Mouse (Mus musculus) frontal cortex, adult (tissue): ENCODE results near the gene Lrrc36.

ENCODE experiments used
- ATAC-seq: cut with Nextera tagmentation; 2 replicates; pipeline ENCODE4 v1.9.2; 2017; ENCODE audit warnings: mild to moderate bottlenecking, moderate library complexity, mixed read lengths; ENCODE audit not compliant: low TSS enrichment

Lrrc36 gene

DNA sequence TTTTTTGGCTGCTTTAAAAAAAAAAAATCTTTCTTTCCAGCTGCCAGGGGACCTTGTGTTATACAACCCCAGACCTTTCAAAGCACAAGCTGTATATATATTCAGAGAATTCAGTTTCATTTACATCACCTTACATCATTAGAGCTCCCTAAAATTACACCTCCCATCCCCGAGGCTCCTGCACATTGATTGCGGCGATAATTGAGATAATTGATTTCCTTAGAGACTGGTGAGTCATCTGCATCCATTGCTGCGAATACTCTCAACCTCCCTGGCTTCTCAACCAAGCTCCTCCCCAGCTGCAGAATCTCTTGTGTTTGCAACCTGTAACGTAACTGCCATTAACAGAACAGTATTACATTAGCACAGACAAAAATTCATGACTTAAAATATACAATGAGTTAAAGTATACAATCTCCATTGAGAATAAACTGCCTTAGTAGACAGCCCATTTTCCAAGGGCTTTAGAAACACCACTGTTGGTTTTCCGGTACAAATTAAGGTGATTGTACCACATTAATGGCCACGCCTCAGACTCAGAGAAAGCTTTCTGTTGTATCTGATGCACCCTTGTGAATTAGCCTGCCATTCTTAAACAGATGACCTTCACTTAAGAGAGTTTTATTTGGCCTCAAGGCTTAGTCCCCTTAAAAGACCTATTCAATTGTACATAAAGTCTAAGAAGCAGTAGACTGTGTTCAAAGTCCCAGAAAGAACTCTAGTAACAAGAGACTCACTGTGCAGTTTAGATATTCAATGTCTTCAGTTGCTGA is 18.6 kb downstream of the Lrrc36 start:
- ATAC-seq, result no peak

DNA sequence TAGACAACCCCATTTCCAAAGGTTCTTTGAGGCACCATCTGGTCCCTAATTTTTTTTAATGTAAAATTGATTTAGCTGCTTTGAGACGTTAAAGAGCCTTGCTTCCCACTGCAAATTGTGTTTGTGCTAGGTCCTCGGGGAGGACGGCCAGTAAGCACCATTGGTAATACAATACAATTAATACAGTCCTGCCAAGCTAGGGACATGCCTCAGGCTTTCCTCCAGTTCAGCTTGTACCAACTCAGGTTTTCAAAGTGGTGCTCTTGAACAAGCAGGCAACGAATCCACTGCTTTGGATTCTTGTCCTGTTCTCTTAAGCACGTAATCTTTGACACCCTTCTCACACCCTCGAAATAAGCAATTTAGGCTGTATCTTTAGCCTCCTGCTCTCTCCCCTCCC is 19.6 kb downstream of the Lrrc36 start:
- ATAC-seq, result no peak

DNA sequence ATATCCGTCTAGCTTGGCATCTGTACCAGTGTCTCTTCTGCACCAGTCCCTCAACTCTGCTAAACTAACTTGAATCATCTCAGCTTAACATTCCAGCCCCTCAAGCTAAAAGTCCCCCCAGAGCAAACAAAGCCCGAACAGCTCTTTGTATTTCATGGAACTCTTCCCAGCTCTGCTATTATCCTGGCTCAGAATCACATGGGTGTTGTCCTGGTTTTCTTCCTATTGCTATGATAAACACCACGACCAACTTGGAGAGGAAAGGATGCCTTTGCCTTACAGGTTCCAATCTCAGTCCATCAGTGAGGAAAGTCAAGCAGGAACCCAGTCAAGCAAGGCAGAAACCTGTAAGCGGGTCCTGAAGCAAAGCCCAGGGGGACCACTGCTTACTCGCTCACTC is 20.1 kb downstream of the Lrrc36 start:
- ATAC-seq, result no peak

DNA sequence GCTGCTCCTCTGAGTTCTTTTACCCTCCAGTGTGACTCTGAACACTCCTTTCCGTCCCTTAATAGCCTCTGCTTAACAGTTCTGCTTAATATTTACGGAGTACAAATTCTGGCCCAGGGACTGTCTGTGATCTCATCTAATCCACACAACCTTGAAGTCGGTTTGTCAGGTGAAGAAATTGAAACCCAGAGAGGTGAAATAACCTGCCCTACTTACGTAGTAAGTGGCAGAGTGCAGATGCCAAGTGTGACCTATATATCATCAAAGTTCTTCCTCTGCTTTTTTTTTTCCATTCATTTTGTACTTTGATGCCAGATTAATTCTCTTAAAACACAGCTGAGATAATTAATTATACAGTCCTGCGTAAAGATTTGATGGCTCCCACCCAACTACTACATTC is 20.8 kb downstream of the Lrrc36 start:
- ATAC-seq, result no peak

DNA sequence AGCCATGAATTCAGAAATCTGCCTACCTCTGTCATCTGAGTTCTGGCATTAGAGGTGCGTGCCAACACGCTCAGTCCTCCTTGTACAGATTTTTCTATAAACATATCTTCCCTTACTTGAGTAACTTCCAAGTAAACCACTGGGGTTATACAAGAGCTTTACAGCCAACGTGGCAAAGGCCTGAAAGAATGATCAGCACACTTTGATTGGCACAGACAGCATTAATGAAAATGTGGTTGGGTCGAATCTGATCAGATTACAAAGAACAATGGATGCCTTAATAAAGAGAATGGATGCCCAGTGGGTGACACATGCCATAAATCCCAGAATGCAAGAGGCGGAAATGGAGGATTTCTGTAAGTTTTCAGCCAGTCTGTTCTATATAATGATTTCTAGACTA is 22.8 kb downstream of the Lrrc36 start:
- no peak for ATAC-seq

DNA sequence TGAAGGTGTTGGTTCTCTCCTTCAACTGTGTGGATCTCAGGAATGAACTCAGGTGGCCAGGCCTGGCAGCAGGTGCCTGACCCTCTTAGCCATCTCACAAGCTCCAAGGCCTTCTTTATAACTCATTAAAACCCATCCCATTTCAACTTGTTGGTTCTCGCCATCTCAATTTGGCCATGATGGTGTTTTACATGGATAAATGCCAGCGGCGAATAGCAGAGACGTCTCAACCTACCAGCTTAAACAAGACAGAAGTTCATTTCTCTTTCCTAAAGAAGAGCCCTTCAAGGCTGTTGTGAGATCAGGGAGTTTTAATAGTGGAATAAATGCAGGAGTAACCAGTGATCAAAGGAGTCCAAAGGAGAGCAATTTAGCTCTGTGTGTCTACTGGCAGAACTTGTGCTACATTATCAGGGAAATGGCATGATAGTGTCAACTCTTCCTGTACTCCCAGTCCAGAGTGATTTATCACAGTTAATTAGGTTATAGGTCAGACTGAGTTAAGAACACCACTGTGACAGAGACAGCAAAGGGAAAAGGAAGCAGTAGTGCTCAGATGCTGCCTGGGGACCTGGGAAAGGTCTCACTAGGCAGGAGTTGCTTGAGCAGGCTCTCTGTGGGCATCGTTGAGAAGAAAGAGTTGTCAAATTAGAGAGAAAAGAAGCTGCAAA is 23.8 kb downstream of the Lrrc36 start:
- no peak for ATAC-seq

DNA sequence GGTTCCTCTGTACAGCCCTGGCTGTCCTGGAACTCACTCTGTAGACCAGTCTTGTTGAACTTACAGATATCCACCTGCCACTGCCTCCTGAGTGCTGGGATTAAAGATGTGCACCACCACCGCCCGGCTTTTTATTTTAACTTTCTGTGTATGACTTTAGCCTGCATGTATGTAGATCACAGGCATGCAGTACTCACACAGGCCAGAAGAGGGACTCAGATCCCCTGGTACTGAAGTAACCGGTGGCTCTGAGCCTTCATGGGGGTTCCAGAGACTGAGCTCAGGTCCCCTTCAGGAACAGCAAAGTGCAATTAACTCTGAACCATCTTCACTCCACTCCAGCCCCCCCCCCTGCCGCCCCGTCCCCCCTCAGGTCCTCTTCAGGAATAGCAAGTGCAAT is 25.5 kb downstream of the Lrrc36 start:
- no peak for ATAC-seq

DNA sequence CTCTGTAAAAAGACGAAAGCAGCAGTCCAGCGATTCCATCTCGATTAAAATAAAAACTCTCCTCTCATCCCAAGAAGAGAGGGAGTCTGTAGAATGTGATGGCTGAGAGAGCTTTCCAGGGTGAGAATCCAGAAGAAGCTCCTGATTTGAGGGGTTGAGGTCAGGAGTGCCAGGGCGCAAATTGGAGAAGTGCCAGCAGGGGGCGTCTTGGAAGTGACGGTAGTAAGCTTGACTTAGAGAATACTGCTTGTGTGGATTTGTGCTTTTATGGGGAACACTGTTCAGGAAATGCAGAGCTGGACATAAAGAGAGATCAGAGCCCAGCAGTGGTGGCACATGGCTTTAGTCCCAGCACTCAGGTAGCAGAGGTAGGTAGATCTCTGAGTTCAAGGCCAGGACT is 28.1 kb downstream of the Lrrc36 start:
- no peak for ATAC-seq

DNA sequence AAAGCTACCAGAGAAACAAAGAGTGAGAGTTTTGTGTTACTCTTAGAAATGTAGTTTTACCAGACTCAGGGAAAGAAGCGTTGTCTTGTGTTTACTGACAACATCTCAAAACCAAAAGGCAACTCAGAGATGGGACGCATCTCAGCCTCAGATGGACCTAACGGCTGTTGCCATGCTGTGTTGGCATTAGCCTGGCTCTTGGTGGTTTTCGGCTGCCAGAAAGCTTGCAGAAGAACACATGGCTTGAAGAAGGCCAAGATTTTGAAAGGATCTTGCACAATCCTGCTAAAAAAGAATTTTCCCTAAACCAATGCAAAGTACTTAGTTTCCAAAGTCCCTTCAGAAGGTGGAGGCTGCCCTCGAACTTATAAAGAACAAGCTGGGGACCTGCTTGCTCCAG is 29.3 kb downstream of the Lrrc36 start:
- no peak for ATAC-seq

DNA sequence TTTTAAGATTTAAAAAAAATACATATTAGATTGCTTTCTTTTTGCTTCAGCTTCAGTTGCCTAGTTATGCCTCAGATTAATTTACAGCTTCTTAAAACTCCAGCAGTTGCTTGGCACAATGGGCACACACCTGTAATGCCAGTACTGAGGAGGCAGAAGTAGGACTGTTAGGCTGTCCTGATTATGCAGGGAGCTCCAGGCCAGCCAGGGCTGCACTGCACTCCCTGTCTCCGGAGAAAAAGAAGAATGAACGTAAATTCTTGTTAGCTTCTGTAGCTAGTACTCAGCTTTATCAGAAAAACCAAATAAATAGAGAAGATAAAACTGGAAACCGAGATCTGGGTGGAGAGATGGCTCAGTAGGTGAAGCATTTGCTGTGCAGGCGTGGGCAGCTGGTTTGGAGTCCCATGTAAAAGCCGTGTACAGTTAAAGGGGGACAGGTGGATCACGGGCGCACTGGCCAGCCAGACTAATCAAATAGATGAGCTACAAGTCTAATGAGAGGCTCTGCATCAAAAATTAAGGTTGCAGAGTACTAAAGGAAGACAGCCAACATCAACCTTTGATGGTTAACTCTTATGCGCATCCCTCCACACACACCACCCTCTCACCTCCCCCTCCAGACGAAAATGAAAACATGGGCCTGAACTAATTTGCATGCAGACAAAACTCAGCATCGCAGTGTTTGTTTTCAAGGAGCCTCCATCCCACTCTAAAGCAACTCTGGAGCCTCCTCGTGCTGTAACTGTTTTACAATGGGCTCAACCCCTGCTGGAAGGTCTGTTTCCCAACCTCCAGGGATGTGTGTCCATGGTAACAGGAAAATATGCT is 32.1 kb downstream of the Lrrc36 start:
- ATAC-seq, result peak; percentile 91

DNA sequence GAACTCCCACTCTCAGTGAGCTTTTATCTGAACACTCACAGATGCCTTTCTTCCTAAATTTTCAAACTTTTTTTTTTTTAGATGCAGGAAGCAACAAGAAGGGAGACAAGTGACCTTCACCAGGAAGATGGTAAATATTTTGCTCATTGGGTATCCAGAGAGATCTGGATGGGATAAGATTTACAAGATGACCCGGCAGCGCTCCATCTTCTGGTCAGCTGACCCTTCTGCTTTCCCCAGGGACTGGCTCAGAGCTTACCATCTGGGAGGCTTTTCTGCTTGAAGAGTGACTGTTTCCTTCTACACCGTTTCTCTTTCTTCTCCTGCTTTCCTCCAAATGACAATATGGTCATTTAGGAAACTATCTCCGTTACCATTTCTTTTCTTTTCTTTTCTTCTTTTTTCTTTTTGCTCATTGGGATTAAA is 32.8 kb downstream of the Lrrc36 start:
- ATAC-seq, result peak; percentile 55

DNA sequence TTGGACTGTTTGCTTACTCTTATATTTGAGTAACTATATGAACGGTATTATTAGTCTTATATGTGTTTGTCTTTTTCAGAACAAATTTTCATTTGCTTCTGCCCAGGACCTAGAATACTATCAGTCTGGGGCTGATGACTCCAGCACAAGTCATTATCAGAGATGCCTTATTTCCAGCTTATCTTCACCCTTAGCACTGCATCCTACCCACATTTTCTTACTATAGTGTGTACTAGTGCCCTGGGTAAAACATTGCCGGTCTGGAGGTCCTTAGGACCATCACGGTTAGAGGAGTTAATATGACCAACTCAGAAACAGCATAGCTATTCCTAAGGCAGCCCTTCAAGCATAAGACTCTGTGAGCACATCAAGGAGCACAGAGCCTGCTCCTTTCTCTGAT is 34.8 kb downstream of the Lrrc36 start:
- no peak for ATAC-seq

DNA sequence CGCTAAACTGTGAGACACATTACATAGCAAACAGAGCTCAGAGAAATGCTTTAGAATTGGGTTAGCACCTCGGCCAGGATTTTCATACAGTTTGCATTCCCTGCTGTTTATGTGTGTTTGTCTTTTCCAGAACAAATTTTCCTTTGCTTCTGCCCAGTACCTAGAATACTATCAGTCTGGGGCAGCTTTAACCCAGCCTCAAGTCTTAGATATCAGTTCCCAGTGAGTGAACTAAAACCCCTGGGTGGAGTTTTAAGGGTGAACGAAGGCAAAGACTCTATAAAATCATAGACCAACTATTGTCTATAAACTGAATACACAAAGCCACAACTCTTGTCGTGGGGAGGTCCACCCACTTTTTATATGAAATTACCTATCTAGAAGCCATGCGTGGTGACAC is 35.2 kb downstream of the Lrrc36 start:
- ATAC-seq, result no peak

DNA sequence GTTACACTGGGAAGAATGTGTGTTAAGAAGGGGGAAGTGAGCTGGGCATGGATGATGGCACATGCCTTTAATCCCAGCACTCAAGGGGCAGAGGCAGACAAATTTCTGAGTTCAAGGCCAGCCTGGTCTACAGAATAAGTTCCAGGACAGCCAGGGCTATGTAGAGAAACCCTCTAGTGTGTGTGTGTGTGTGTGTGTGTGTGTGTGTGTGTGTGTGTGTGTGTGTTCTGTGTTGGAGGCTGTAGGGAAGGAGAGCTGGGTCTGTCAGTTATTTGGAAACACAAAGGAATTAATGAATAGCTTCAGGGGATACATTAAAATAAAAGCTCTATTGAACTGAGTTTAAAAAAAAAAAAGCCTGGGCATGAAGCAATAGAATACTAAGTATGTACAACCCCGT is 37.6 kb downstream of the Lrrc36 start:
- ATAC-seq, result no peak

DNA sequence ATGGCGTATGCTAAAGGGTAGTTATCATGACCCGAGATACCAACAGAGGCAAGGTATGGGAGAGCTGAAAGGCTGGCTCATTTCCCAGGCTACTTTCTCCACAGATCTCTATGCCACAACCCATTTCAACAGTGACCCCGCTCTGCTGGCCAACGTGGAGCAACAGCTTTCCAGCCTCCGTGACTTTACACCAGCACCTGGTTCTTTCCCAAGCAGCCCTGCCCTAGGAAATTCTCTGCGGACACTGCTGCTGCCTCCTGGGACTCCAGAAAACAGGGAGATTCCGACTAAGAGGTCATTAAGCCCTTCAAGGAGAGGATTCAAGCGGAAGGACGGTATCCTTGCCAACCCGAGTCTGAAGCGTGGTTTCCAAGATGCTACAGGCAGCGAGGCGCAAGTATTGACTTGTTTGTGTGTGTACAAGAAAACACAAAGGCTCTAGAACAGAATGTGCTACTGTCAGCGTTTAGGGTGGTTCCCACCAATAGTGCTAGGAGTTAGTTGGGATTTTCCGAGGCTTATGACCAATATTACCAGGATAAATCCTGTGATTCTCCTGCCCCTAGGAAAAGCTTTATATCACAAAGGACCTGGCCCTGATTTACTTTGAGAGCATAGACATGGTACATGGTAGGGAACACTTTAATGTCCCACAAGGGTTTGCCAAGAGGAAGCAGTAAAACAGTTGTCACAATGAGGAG is 38.7 kb downstream of the Lrrc36 start:
- ATAC-seq, result no peak

DNA sequence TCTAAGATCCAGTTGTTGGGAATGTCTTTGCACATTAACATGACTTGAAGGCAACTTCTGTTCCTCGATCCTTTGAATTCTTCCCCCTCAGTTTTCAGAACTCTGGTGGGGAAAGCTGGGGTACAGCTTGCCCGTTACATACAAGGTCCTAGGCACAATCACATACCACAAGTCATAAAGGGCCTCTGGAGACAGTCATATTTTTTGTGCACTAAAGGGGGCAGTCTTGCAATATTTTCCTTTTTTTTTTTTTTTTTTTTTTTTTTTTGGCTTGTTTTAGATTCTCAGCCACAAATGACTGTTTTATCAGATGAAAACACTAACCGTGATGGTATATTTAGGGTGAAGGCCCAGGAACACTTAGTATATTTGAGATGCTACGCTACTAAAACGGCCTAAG is 39.9 kb downstream of the Lrrc36 start:
- ATAC-seq, result no peak; the same call in 1 of the 2 replicates

DNA sequence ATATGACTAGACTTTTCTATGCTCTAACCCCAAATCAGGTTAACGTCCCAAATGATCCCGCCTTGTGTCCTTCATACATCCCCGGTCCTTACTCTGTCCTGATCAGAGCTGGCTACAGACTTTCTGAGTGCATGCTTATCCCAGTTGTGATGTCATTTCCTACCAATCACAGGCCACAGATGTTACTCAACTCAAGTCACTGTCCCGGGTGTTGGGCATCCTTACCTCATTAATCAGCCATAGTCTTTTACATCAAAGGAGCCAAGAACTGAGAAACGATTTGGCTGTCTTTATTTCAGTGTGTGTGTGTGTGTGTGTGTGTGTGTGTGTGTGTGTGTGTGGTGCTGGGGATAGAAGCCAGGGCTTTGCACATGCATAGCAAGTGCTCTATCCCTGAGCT is 40.7 kb downstream of the Lrrc36 start:
- no peak for ATAC-seq

DNA sequence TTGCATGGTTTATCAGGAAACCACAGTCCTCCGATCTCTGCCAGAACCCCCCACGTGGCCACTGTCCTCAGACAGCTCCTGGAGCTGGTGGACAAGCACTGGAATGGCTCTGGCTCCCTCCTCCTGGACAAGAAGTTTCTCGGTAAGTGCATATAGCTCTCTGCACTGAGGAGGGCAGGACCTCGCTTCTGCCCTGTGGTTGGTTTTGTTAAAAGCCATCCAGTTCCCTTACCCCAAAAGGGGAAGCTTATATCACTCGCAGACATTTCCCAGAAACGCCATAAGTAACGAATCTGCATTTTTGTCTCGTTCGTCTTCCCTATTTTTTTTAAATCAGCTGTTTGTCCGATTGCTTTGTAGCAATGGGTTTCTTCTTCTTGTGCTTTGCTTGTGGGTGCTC is 41.8 kb downstream of the Lrrc36 start:
- no peak for ATAC-seq

DNA sequence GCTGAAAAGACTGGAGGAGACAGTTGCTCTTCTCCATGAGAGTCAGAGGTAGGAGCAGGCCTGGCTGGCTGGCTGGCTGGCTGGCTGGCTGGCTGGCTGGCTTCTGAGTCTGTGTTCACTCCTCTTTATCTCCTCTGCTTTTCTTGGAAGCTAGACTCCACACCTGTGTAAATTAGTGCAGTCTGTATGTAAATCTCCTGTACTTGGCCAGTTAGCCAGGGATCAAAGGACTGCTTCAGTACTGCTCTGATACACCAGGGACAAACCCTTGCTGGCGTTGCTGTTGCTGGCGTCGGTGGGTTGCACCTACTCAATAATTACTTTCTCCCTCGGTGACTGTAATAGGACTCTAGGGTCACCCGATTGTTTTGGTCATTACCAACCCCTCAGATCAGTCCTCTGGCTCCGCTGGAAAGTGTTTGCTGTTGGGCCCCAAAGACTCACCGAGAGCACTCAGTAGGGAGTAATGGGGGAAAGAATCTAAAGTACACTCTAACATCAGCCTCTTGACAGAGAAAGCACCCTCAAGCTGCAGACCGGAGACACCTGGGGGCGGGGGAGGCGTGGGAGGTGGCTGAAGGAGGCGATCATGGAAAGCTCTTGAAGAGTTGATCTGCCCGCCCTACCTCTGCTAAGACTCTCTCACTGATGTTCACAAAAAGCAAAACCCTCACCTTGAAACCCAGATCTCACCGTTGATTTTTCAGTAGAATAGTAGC is 47.9 kb downstream of the Lrrc36 start:
- ATAC-seq, result no peak

DNA sequence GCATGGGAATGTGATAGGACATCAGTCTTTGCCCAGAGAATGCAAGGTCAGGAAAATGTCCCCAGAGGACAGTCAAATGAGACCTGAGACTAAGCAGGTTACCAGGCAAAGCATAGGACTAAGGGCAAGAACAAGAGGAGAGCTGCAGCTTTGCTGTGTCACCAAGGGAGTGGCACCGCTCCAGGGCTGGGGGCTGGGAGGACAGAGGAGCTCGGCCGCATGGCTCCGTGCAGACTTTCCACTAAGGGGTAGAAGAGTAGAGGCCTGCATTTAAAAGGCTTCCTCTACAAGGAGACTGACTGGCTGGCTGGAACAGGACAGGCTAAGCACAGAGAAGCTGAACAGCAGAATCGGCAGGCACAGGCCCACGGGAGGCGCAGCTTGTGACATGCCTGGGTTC is 51.2 kb downstream of the Lrrc36 start:
- no peak for ATAC-seq

DNA sequence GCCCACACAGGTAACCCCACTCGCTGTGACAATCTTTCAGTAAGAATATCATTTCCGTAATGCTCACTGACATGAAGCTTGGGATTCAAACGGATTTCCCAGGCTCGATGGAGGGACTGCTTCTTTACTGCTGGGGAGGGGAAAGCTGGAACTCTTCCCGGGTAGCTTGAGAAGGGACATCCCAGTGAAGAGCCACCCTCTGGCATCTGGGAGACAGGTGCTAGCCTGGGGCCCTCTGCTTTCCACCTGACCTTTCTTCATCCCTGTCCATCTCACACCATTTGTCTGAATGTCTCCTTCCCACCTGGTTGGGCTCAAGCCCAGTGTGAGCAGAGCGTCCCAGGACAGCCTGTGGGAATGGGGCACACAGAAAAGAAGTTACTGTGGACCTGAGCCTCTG is 52.9 kb downstream of the Lrrc36 start:
- ATAC-seq, result no peak
